Mouse (Mus musculus) stomach, postnatal 0 days (tissue): ENCODE results near the gene Gm21969.

Source experiments
- CTCF ChIP-seq: IDR thresholded peaks from 2 replicates; pipeline ENCODE4 v1.5.1; 2016; ENCODE audit warnings: antibody characterized with exemption, low read depth, mild to moderate bottlenecking, moderate library complexity
- EP300 ChIP-seq: optimal IDR thresholded peaks from 2 replicates; pipeline ENCODE3; 2016; ENCODE audit warnings: antibody characterized with exemption

GRCm38 (mm10) chr4:139605216-139605615, 2.2 kb downstream of the Gm21969 start:
- TF ChIP-seq CTCF (no peak), EP300 (no peak)
